Mouse (Mus musculus): ENCODE measurements around the gene Slc9a9.

DNA sequence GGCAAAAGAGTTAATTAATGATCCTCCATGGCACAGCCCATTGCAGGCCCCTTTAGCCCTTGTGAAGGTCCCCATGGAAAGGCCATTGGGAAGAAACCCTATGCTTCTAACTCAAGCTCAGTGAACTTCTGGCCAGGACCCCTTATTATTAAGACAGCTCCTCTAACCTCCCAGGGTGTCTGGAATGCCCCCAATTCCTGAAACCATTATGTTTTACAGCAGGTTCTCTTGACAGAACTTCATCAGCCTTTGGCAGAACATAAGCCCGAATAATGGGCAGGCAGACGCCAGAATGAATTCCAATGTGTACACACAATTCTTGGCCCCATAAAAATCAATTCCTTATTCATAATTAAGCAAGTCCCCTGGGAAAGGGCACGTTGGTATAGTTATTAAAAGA is 256.1 kb downstream of the Slc9a9 start:
- TF ChIP-seq GATA1 (IDR thresholded peaks at IDR 0.05; ENCODE audit: low read length) = no peak
- TF ChIP-seq TAL1 (IDR thresholded peaks at IDR 0.05; ENCODE audit: low read length) = no peak
